Mouse (Mus musculus): ENCODE measurements around the gene Qdpr. TPM values are rescaled to one million over a fixed set of nuclear protein-coding genes. Genes with fewer than 3 reads are reported as not detected.
A peak's percentile ranks its signal among the peaks of the same experiment; 100 is the strongest.
"Not testable (repeated sequence)": the region's sequence is repeated elsewhere in the genome, so short reads cannot be mapped to it uniquely, and the experiment has no call there.

The Qdpr gene
- polyA plus RNA-seq, 1 experiment from 2014 or later = 127 TPM

- no peak overlapping the region for H3K4me3 ChIP-seq
- 88% methylated on average over 8 of the region's 8 CpGs for WGBS
- H3K4me1 ChIP-seq = peaks cover 13% of the 10 kb centered on the region
- H3K36me3 ChIP-seq (replicated peaks) = peaks cover 45% of the 10 kb centered on the region
- no peaks in the 10 kb centered on the region for H3K9me3 ChIP-seq
- no peak for DNase-seq (ENCODE audit: extremely low spot score, low spot score)
- H3K27me3 ChIP-seq (ENCODE audit: poor library complexity, severe bottlenecking) = no peaks in the 10 kb centered on the region
- H3K27ac ChIP-seq = no peak overlapping the region
These were observed 5.8 kb downstream of the Qdpr start for GRCm38 (mm10) chr5:45444130-45444832.

- no peaks in the 10 kb centered on the region for H3K27me3 ChIP-seq (ENCODE audit: poor library complexity, severe bottlenecking)
- no peaks in the 10 kb centered on the region for H3K4me1 ChIP-seq
- H3K36me3 ChIP-seq (replicated peaks) = peaks cover 63% of the 10 kb centered on the region
- no peak overlapping the region for H3K4me3 ChIP-seq
- DNase-seq (ENCODE audit: extremely low spot score, low spot score) = no peak
- no peak overlapping the region for H3K27ac ChIP-seq
- WGBS = 92% methylated on average over 3 of the region's 3 CpGs
- H3K9me3 ChIP-seq = no peaks in the 10 kb centered on the region
These were observed 8.3 kb downstream of the Qdpr start for GRCm38 (mm10) chr5:45441745-45442144.

GRCm38 (mm10) chr5:45441124-45441523, 8.9 kb downstream of the Qdpr start:
- DNase-seq (ENCODE audit: extremely low spot score, low spot score) = no peak
- Histone ChIP-seq H3K27me3 (ENCODE audit: poor library complexity, severe bottlenecking) (no peaks in the 10 kb centered on the region), H3K9me3 (no peaks in the 10 kb centered on the region), H3K36me3 (replicated peaks) (peaks cover 67% of the 10 kb centered on the region), H3K4me1 (no peaks in the 10 kb centered on the region), H3K27ac (no peak overlapping the region), H3K4me3 (no peak overlapping the region)
- 92% methylated on average over 3 of the region's 3 CpGs for WGBS

- Histone ChIP-seq H3K27ac (no peak overlapping the region), H3K4me1 (no peaks in the 10 kb centered on the region), H3K9me3 (no peaks in the 10 kb centered on the region), H3K27me3 (ENCODE audit: poor library complexity, severe bottlenecking) (no peaks in the 10 kb centered on the region), H3K4me3 (no peak overlapping the region), H3K36me3 (replicated peaks) (peaks cover 67% of the 10 kb centered on the region)
- WGBS = 91% methylated on average over 8 of the region's 8 CpGs
- no peak for DNase-seq (ENCODE audit: extremely low spot score, low spot score)
These were observed 11.7 kb downstream of the Qdpr start for GRCm38 (mm10) chr5:45438301-45438700.

- Histone ChIP-seq H3K4me3 (no peak overlapping the region), H3K27ac (no peak overlapping the region), H3K9me3 (no peaks in the 10 kb centered on the region), H3K4me1 (no peaks in the 10 kb centered on the region), H3K27me3 (ENCODE audit: poor library complexity, severe bottlenecking) (no peaks in the 10 kb centered on the region), H3K36me3 (replicated peaks) (peaks cover 66% of the 10 kb centered on the region)
- WGBS = 81% methylated on average over 4 of the region's 4 CpGs
- no peak for DNase-seq (ENCODE audit: extremely low spot score, low spot score)
These were observed 12.2 kb downstream of the Qdpr start for GRCm38 (mm10) chr5:45437826-45438225.

GRCm38 (mm10) chr5:45435967-45436950, 13.8 kb downstream of the Qdpr start:
- Histone ChIP-seq H3K36me3 (replicated peaks) (peaks cover 60% of the 10 kb centered on the region), H3K27ac (no peak overlapping the region), H3K4me1 (no peaks in the 10 kb centered on the region), H3K9me3 (no peaks in the 10 kb centered on the region), H3K4me3 (no peak overlapping the region), H3K27me3 (ENCODE audit: poor library complexity, severe bottlenecking) (no peaks in the 10 kb centered on the region)
- 89% methylated on average over 14 of the region's 14 CpGs for WGBS
- DNase-seq (ENCODE audit: extremely low spot score, low spot score) = no peak

- H3K27ac ChIP-seq = no peak overlapping the region
- no peak overlapping the region for H3K4me3 ChIP-seq
- H3K9me3 ChIP-seq = peaks cover 3% of the 10 kb centered on the region; the same call in 1 of the 2 replicates
- H3K36me3 ChIP-seq (replicated peaks) = peaks cover 7% of the 10 kb centered on the region
- no peaks in the 10 kb centered on the region for H3K4me1 ChIP-seq
- H3K27me3 ChIP-seq (ENCODE audit: poor library complexity, severe bottlenecking) = no peaks in the 10 kb centered on the region
- DNase-seq (ENCODE audit: extremely low spot score, low spot score) = no peak
- 94% methylated on average over 7 of the region's 7 CpGs for WGBS
These were observed 22.1 kb downstream of the Qdpr start for GRCm38 (mm10) chr5:45427891-45428290.

GRCm38 (mm10) chr5:45426416-45427034, 23.5 kb downstream of the Qdpr start:
- H3K27ac ChIP-seq = no peak overlapping the region
- no peaks in the 10 kb centered on the region for H3K36me3 ChIP-seq (replicated peaks)
- H3K4me1 ChIP-seq = peaks cover 3% of the 10 kb centered on the region; the same call in 1 of the 2 replicates
- H3K4me3 ChIP-seq = no peak overlapping the region
- H3K27me3 ChIP-seq (ENCODE audit: poor library complexity, severe bottlenecking) = no peaks in the 10 kb centered on the region
- peaks cover 3% of the 10 kb centered on the region; the same call in 1 of the 2 replicates for H3K9me3 ChIP-seq
- DNase-seq (ENCODE audit: extremely low spot score, low spot score) = no peak
- WGBS = 78% methylated on average over 1 of the region's 1 CpGs

- not testable (repeated sequence) for H3K9me3 ChIP-seq; H3K4me3 ChIP-seq; H3K4me1 ChIP-seq; H3K27me3 ChIP-seq (ENCODE audit: poor library complexity, severe bottlenecking); H3K27ac ChIP-seq; H3K36me3 ChIP-seq (replicated peaks); DNase-seq (ENCODE audit: extremely low spot score, low spot score)
- WGBS = 48% methylated on average over 1 of the region's 1 CpGs
These were observed 24.3 kb downstream of the Qdpr start for GRCm38 (mm10) chr5:45425771-45426170.

- Histone ChIP-seq H3K27me3 (ENCODE audit: poor library complexity, severe bottlenecking) (no peaks in the 10 kb centered on the region), H3K4me3 (no peak overlapping the region), H3K36me3 (replicated peaks) (no peaks in the 10 kb centered on the region), H3K4me1 (peaks cover 3% of the 10 kb centered on the region; the same call in 1 of the 2 replicates), H3K27ac (no peak overlapping the region), H3K9me3 (peaks cover 3% of the 10 kb centered on the region; the same call in 1 of the 2 replicates)
- WGBS = 50% methylated on average over 8 of the region's 8 CpGs
- DNase-seq (ENCODE audit: extremely low spot score, low spot score) = peak; percentile 46
These were observed 25.8 kb downstream of the Qdpr start for GRCm38 (mm10) chr5:45424021-45424886.

- H3K27ac ChIP-seq = no peak overlapping the region
- peaks cover 3% of the 10 kb centered on the region; the same call in 1 of the 2 replicates for H3K4me1 ChIP-seq
- WGBS = 76% methylated on average over 12 of the region's 12 CpGs
- H3K4me3 ChIP-seq = no peak overlapping the region
- DNase-seq (ENCODE audit: extremely low spot score, low spot score) = no peak
- H3K9me3 ChIP-seq = peaks cover 3% of the 10 kb centered on the region; the same call in 1 of the 2 replicates
- H3K27me3 ChIP-seq (ENCODE audit: poor library complexity, severe bottlenecking) = no peaks in the 10 kb centered on the region
- H3K36me3 ChIP-seq (replicated peaks) = no peaks in the 10 kb centered on the region
These were observed 27.9 kb downstream of the Qdpr start for GRCm38 (mm10) chr5:45421881-45422844.
